Mouse (Mus musculus) adrenal gland, adult 18-20 months (tissue): ENCODE results near the gene Lfng. TPM values are rescaled to one million over a fixed set of nuclear protein-coding genes. Genes with fewer than 3 reads are reported as not detected.

Source experiments
- DNase-seq, 2 experiments: peaks; one replicate each; pipeline ENCODE4 v3.0.0; 2021 to 2022; ENCODE audit warnings: low spot score in 2 of 2
- total RNA-seq, 2 experiments: library from RNA; stranded (reverse); gene quantifications; 1 replicate in 1 of 2; 2 replicates in 1 of 2; pipeline ENCODE4 v1.2.3; 2021

The Lfng gene
- total RNA-seq, 2 experiments from 2014 or later = 9.8 to 12.3 TPM

DNA sequence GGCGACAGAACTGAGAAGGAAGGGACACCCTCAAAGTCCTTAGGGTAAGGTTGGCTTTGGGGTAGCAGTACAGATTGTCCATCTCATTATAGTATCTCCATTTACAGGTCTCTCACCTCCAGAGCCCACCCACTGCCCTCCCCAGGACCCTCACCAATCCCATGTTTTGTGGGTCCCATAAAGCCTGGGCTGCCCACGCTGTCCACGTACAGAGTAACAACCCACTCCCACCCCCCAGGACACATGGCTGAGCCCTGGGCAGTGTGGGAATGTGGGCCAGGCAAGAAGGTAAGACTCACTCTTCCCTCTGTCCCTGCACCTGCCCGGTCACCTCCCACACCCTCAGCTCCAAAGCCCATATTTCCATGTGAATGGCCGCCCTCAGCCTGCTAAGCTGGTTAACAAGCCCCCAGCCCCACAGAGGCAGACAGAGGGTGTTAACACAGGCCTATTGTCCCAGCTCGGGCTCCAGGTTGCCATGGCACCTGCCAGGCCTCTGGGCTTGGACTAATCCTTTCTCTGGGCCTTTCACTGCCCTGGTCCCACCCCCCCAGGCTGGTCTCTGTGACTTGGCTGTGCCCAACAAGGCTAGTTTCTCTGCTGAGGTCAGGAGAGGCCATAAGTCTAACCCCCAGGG, 23.3 kb upstream of the Lfng start:
- DNase-seq = no peak

DNA sequence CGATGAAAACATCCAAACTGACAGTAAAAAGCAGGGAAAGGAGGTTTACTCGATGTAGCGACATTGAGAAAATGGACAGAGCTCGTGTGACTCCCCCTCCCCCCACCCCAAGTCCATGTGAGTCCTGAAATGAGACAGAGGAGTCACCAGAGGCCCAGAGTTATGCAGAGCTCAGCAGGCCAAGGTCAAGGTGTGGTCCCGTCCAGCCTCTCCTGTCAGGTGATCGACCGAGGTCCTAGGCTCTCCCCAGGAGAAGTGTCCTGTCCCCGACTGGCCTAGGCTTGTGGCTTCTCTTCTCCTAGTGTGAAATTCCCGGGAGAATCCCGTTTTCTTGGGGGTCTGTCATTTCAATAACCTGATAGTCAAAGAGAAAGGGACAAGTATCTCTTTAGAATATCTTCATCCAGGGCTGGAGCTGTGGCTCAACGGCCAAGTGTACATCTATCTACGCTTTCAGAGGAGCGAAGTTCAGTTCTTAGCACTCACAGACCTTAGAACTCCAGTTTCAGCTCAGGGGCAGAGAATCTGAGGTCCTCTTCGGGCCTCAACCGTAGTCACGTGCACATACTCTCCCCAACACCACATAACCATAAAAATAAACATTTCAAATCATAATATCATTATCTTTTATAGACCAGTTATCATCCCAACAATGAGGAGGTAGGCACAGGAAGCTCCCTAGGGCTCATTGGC, 17.9 kb upstream of the Lfng start:
- no peak for DNase-seq

DNA sequence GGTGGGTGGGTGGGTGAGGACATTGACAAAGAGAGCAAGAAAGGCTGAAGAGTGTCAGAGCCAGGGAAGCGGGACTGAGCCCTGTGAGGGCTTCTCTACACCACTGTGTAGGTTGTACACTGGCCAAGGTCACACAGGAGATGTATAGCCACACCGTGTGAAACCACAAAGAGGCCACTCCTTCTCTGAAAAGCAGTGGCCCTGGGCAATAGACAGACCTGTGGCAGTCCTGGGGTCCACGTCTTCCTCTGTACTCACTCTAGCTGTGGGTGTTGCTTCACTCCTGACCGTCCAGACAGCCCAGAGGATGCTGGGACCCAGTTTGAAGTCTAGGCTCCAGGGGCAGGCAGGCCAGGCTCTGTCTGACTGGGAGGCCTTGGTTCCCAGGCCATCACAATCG, 12.3 kb upstream of the Lfng start:
- no peak for DNase-seq

DNA sequence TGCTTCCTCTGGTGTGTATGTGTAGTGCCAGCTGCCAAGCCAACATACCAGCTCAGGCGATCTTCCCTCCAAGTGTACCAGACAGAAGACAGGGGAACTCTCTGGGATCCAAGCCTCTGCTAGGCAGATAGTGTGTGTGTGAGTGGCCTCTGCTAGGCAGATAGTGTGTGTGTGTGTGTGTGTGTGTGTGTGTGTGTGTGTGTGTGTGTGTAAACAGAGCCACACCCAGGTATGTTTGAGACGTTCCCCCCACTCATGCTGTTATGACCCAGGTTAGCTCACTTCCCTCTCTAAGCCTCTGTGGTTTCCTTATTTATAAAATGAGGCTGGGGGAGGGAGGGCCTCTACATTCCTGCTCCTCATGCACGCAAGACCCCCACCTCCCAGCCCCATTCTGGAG, 10.7 kb upstream of the Lfng start:
- no peak for DNase-seq

DNA sequence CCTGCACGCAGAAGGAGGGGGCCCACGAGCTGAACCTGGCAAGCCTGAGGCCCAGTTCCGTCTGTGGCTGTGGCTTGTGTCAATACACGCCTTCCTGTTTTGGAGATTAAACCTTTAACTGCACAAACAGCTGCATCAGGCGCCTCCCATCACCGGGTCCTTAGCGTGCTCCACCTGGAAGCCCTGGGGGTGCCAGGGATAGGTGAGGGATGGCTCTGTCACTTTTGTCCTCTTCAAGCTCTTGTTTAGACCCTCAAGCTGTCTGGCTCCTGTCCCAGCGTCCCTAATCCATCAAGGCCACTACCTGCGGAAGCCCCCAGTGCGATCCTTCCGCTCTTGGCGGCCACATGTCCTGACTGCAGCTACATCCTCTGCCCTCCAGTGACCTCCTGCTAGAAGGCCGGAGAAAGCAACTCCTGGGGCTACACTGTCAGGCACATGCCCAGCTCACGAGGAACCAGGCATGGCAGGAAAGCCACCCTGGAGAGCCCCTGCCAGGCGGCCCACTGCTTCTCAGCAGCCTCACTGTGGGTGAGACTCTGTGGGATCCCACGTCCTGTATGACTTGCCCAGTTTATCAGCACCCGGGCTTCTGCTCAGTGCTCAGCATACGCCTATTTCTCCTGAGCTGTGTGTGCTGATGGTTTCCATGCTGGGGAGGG, 10.1 kb upstream of the Lfng start:
- peak in 1 of 2 experiments; percentile 37 for DNase-seq

DNA sequence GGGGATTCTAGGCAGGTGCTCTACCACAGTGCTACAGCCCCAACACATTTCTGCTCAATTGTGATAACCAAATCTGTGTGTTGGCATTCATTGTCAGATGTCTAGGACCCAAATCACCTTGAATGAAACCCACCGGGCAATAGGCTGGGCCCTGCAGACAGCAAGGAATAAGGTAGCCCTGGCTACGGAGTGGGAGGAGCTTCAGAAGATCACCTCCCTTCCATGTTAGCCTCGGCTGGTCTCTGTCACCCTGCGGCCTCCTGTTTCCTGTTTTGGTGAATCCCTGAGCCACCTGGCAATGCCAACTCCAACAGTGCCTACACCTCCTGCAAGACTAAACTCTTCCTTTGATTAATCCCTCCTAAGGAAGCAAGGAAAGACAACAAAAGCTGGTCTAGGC, 9.3 kb upstream of the Lfng start:
- no peak for DNase-seq

DNA sequence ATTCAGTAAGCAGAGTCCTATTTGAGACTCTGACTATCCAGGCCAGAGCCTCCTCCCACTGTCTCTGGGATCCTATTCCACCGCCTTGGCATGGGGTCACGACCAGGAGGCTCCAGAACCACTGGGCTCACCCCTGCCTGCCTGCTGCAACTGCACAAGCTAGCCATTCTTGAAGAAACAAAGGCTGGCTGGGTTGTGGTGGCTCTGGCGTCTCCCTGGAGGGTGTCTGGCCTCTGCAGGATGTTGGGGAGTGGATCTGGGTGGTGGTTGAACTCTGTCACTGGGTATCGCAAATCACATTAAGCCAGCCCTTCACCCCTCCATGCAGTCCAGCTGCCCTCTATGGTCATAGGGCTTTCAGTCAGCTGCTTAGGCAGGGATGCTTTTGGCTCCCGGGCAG, 7.2 kb upstream of the Lfng start:
- peak in 1 of 2 experiments; percentile 19 for DNase-seq

DNA sequence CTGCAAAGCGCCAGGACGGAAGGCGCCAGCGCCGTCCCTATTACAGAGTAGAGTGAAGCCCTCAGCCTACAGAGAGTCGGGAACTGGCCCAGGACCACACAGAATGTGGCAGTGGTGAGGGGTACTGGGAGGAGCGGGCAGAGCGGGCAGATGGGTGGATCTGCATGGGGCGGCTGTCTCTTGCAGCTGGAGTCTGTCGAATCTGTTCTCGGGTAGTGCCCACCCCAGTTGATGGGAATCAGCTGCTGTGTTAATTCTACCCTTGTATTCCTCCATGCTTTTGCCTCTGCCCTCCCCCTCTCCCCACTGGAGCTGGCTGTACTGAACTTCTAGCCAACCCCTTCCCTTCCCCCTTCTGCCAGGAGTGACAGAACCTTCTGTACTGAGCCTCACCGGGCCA, 5.4 kb upstream of the Lfng start:
- DNase-seq = no peak

DNA sequence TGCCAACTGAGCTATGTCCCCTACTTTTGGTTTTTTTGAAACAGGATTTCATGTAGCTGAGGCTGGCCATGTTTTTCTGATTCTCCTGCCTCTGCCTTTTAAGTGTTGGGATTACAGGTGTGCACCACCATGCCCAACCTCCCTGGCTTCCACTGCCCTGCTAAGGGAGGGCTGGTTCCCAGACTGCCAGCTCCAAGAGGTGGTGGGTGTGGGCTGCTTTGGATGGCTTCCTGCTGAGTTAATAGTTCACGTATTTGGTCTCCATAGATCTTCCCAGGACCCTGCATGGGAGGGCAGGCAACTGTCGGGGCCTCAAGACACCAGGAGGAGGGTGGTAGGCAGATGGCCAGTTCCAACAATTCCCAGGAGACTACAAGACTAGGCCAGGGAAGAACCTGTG, 4.6 kb upstream of the Lfng start:
- peak in 1 of 2 experiments; percentile 15 for DNase-seq

DNA sequence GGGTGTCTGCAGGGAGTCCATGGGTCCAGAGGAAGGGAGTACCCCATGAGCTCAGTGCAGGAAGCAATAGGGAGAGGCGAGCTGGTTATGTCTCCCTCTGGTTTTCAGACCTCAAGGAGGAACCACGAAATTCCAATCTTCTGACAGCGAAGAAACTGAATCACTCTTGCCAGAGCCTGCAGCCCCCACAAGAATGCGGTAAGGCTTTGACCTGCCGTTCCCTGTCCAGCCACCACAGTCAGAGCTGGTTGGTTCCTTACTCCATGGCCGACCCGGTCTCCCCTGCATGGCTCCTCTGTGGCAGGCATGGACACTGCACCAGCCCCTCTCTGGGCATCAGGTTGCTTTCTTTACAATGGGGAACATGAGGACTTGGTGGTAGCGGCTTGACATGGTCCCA, 2.7 kb upstream of the Lfng start:
- DNase-seq = no peak

DNA sequence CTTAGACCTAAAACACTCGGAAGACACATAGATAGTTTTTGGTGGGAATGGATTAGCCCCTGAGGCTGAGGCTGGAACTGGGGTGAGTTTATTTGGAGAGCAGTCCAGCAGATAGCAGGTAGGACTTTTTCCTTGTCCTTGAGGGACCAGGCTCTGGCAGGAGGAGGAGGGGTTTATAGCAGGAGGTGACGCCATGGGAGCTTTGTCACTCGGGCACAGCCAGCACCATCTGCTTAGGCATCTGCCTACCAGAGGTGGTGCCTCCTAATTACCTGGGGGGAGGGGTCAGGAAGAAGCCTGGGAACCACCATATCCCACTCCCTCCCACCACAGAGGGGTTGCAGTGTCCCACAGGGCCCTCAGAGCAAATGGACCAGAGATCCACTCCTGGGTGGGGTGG, 1.9 kb upstream of the Lfng start:
- no peak for DNase-seq

DNA sequence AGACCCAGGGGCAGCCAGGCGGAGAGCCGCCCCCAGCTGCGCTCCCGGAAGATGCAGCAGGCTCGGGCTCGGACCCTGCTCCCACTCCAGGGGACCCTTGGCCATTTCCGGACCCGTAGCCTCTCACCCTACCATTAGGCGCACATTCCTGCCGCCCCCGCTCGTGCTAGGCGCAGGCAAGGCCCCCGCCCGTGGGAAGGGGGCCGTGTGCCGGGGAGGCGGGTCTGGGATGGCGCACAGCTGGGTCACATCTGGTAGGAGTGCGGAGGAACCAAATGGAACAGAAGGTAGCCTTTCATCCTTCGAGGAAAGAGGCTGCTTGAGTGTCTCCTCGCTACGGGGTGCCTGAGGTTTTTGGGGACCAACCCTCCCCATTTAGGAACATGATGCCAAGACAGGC, 734 bp upstream of the Lfng start:
- DNase-seq = no peak

DNA sequence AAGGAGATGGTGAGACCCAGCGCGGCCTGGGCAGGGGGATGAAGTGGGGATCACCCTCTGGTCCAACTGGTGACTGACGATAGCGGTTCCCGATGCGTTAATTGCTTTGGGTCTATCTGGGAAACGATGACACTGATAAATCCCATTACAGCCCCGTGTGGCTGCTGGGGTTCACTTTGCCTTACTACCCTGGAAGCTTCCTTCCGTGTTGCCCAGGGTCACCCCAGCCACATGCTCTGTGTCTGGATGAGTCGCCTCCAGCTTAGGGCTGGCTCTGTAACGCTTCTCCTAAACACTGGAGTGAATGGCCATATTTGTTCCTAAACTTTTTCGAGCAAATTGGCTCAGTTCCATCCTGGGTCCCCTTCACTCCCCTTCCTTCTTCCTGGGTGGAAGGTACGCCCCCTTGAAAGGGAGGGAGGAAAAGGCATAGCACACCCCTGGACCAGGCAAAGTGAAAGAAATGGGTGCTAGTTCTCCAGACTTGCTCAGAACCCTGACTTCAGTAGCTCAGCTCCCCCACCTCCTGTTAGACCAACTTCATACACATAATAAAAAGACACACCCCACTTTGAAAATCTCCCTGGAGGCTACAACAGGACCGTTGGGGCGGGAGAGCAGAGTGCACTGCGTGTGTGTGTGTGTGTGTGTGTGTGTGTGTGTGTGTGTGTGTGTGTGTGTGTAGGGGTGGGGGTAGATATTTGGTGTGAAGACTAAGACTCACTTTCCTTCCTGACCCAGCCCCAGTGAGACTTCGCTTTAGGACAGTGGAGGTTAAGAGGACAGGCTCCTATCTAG, 915 bp downstream of the Lfng start:
- DNase-seq = no peak

DNA sequence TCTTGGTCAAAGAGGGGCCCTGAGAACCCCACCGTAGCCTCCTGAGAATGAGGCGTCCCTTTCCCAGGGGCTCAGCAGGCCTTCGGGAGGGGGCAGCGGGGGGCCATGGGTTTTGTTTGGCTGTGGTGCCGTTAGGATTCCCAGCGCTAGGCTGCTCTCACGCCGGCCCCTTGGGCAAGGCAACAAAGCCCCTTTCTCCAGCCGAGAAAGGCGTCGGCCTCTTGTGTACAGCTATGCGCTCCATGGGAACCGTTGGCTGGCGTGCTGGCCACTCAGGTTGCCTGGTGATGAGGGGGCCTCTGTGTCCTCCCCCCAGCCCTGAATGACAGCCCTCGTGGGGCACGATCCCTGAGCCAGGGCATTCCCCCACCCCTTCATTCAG, 1.5 kb downstream of the Lfng start:
- no peak for DNase-seq

DNA sequence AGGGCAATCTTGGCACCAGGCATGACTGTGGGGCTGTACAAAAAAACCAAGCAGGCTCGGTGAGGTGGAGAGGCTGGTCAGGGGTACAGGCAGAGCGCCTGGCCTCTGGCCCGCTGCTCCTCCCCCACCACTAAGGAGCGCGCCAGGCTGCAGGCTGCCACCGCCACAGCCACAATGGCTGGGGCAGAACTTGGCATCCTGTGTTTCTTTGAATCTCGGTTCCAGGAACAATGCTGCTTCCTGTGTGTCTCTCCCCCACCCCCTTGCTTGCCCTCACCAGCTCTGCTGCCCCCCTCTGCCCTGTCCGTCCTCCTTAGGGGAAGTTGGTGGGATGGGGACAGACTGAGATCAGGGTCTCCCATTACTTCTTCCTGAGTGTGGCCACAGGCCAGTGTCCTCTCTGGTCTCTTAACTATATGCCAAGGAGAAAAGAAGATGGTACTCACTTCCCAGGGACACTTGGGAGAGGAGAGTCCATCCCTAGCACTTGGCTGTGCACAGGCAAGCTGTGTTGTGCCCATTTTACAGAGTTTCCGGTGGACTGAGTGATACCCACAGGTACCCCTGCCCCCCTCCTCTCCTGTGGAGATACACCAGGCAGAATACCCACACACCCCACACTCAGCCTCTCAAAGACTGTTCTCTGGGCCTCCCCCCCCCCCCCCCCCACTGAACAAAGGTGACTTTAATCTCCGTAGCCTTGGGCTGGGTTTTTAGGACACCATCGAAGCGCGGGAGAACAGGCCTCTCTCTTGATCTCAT, 2.6 kb downstream of the Lfng start:
- no peak for DNase-seq

DNA sequence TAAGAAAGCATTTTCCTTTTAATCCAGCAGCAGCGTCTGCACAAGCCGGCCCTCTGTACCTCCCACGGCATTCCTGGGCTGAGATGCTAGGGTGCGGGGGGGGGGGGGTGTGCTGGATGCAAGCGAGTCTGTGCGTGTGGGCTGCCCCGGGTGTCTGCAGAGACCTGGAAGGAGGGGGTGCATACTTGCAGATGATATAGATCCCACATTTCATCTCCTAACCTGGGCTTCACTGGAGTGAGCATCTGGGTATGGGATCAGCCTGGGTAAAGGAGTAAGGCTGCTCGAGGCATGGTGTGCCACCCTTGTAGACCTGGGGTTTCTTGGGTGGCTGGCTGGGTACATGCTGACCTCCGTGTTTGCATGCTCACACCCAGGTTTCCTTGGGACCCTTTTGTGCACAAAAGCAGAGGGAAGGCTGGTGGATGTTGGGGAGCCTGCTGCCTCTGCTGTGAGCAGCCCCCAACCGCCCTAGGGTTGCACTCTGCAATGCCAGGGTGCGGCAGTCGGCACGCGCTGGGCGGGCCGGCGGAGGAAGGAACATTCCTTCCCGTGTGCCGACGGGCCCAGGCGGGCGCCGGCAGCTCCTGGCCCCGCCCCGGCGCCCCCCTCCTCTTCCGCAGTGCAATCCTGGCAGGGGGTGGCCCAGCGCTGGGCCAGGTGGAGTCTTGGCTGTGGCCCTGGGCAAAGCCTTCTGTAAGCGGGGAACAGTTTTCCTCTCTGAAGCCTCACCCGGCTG, 3.3 kb downstream of the Lfng start:
- peak in 1 of 2 experiments; percentile 51 for DNase-seq

DNA sequence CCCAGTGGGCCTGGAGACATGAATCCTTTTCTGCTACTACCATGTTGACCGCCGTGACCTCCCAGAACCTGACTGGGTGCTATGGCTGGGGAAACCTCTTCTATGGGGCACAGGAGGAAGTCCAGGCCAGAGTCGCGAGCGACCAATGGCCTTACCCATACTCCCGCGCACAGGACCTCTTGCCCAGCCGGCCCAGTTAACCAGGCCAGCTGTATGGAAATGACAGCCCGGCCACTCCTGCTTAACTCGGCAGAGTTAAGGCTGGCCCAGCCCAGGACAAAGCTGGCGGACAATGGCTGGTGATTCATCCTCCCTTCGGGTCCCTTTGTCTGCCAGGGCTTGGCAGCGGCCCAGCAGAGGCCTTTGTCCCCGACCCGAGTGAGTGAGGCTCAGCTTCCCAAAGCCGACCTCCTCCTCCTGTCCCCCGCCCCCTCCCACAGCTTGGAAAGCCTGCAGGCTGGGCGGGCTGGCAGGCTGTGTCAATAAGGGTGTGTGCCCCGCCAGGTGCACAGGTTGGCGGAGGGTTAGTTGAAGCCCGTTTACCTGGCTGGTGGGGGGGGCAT, 4.0 kb downstream of the Lfng start:
- peak; percentile 74 to 78 for DNase-seq

DNA sequence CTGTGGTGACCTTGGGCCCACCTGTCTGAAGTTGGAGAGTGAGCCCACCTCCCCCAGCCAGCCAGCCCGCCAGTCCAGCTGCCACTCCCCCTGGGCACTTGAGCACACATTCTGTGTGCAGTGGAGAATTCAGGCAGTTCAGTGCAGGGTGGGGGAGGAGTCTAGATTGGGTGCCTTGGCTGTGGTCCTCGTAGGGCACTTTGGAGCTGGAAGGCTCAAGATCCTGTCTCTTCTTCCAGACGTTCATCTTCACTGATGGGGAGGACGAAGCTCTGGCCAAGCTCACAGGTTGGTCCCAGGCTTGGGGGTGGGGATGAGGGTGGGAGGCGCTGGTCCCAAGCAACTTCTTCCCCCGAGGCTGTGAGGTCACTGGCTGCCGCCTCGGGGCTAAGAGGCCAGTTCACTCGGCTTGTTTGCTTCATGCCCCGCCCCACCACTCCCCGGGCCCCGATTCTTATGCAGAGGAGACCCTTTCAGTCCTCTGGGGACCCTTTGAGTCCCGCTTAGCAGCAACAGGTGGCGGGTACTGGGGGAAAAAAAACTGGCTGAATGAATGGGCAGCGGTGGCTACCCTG, 4.6 kb downstream of the Lfng start:
- no peak for DNase-seq

DNA sequence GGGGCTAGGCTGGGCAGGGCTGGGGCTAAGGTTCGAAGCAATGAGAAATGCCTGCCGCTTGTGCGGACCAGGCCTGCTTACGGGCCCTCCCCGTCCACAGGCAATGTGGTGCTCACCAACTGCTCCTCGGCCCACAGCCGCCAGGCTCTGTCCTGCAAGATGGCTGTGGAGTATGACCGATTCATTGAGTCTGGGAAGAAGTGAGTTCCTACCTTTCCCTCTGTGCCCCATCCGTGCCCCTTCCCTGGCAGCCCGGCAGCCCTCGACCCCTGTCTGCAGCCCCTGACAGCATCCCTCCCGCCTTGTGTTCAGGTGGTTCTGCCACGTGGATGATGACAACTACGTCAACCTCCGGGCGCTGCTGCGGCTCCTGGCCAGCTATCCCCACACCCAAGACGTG, 5.1 kb downstream of the Lfng start:
- no peak for DNase-seq

DNA sequence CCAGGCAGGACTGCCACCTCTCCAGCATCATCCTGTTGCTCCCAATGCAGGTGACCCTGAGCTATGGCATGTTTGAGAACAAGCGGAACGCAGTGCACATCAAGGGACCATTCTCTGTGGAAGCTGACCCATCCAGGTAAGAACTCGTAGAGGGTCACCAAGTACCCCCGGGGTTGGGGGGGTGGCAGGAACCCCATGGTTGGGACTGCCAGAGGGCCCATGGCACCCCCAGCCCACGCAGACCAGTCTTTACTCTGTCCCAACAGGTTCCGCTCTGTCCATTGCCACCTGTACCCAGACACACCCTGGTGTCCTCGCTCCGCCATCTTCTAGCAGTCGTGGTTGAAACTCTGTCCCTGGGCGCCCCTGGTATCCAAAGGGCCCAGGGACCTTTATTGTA, 7.0 kb downstream of the Lfng start:
- no peak for DNase-seq
